Mouse (Mus musculus): ENCODE results near the gene Psapl1. TPM values are rescaled to one million over a fixed set of nuclear protein-coding genes. Genes with fewer than 3 reads are reported as not detected.

The Psapl1 gene
- total RNA-seq, 2 experiments from 2014 or later: not detected

Other genes with a start within 250 kb of the Psapl1 start
- gene Sorcs2, start 194.1 kb downstream of the Psapl1 start, total RNA-seq (2021): 10 to 100 TPM; 39.2 to 43.8 TPM

Measured in left cerebral cortex, postnatal 25 days (tissue).